Mouse (Mus musculus): Measurements from ENCODE around the gene Zrsr2. TPM values are rescaled to one million over a fixed set of nuclear protein-coding genes. Genes with fewer than 3 reads are reported as not detected.

Gene Zrsr2
- polyA plus RNA-seq, 1 experiment from 2014 or later = 54.6 TPM

Other genes with a start within 250 kb of the Zrsr2 start
- gene Rnf138rt1, start 197.3 kb downstream of the Zrsr2 start, polyA plus RNA-seq (2015; fragmentation: Nextera tagmentation; extraction: Ambion mirVana) = 4.0 and 4.1 TPM in 2 replicates
- gene Ap1s2, start 49.6 kb downstream of the Zrsr2 start, polyA plus RNA-seq (2015; fragmentation: Nextera tagmentation; extraction: Ambion mirVana) = 120 and 123 TPM in 2 replicates
- gene Car5b, start 69.3 kb upstream of the Zrsr2 start, polyA plus RNA-seq (2015; fragmentation: Nextera tagmentation; extraction: Ambion mirVana) = 0.49 and 0.96 TPM in 2 replicates
- 17.9 and 19.1 TPM in 2 replicates for gene Siah1b, start 117.8 kb upstream of the Zrsr2 start, polyA plus RNA-seq (2015; fragmentation: Nextera tagmentation; extraction: Ambion mirVana)
- gene Cltrn, start 130.2 kb upstream of the Zrsr2 start, polyA plus RNA-seq (2015; fragmentation: Nextera tagmentation; extraction: Ambion mirVana) = 0.12 and 0.23 TPM in 2 replicates
- gene Ace2, start 180.7 kb upstream of the Zrsr2 start, polyA plus RNA-seq (2015; fragmentation: Nextera tagmentation; extraction: Ambion mirVana) = 0.43 and 0.46 TPM in 2 replicates